Comparison of ENCODE assay signal across 8 mouse cellular contexts in genomic region chr14:34201231-34202035, GRCm38 (mm10). TPM values are rescaled to one million over a fixed set of nuclear protein-coding genes. Genes with fewer than 3 reads are reported as not detected.
DNase-seq lines count a peak whose midpoint lies in the region; ATAC-seq and TF ChIP-seq lines count a peak whose summit lies in the region.

Gene Gprin2 (minus strand): TSS chr14:34201653.

- H3K36me3 ChIP-seq in heart, embryonic 14.5 days (ENCODE audit: control insufficient read depth, insufficient read depth, low read length): no peaks in the 10 kb centered on the region
- H3K36me3 ChIP-seq in kidney, postnatal 0 days (ENCODE audit: insufficient read depth, low read length): no peaks in the 10 kb centered on the region
- H3K36me3 ChIP-seq in small intestine, adult 2 months (ENCODE audit: control insufficient read depth, insufficient read depth, low read length): no peaks in the 10 kb centered on the region

- peaks cover 1 to 5% of the 10 kb centered on the region in 2 experiments; a peak in 3 of 4 replicates for H3K4me1 ChIP-seq in heart, embryonic 14.5 days (ENCODE audit: control insufficient read depth in 2 of 2, insufficient read depth in 2 of 2, low read length in 2 of 2)
- H3K4me1 ChIP-seq in kidney, postnatal 0 days (replicated peaks; ENCODE audit: insufficient read depth, low read length): peaks cover 3% of the 10 kb centered on the region; the same call in 1 of the 2 replicates
- peaks cover 2% of the 10 kb centered on the region for H3K4me1 ChIP-seq in small intestine, adult 2 months (ENCODE audit: control insufficient read depth, insufficient read depth, insufficient read length, low read length)

- H3K9ac ChIP-seq in heart, embryonic 14.5 days (ENCODE audit: low read length): peak within 1 kb of the TSS; percentile 71
- peak within 1 kb of the TSS; percentile 62 for H3K9ac ChIP-seq in kidney, postnatal 0 days (ENCODE audit: low read depth, low read length)

- WGBS in heart, embryonic 14.5 days: 4% methylated on average over 43 of the region's 52 CpGs
- 3% methylated on average over 37 of the region's 52 CpGs for WGBS in kidney, postnatal 0 days
- 4% methylated on average over 49 of the region's 52 CpGs for WGBS in small intestine, adult 2 months

- H3K9me3 ChIP-seq in heart, embryonic 14.5 days (ENCODE audit: control insufficient read depth, low read length): no peaks in the 10 kb centered on the region
- H3K9me3 ChIP-seq in kidney, postnatal 0 days (replicated peaks; ENCODE audit: low read length): no peaks in the 10 kb centered on the region

- H3K27ac ChIP-seq in heart, embryonic 14.5 days (replicated peaks in 1 of 2; ENCODE audit: control insufficient read depth in 1 of 2, insufficient read depth in 1 of 2, low read depth in 2 of 2, low read length in 2 of 2): no peak within 1 kb of the TSS
- H3K27ac ChIP-seq in kidney, postnatal 0 days: no peak within 1 kb of the TSS; the same call in 1 of the 2 replicates
- no peak within 1 kb of the TSS for H3K27ac ChIP-seq in small intestine, adult 2 months (ENCODE audit: insufficient read depth, low read depth, low read length)

- H3K4me2 ChIP-seq in heart, embryonic 14.5 days (ENCODE audit: low read length): peak within 1 kb of the TSS; percentile 99
- peak within 1 kb of the TSS; percentile 97 for H3K4me2 ChIP-seq in kidney, postnatal 0 days (ENCODE audit: low read length)

- peak; percentile 32; the same call in 1 of the 2 replicates for ATAC-seq in heart, embryonic 14.5 days (ENCODE audit: insufficient number of reproducible peaks, insufficient read depth, low FRiP score, low read depth)
- peak; percentile 74 for ATAC-seq in kidney, postnatal 0 days (replicated peaks; ENCODE audit: low FRiP score, low read depth)
- peak; percentile 49; the same call in 1 of the 2 replicates for ATAC-seq in megakaryocyte, adult 5-6 weeks (ENCODE audit: poor library complexity, severe bottlenecking)

- TF ChIP-seq POLR2A in small intestine, adult 2 months (IDR thresholded peaks at IDR 0.05; ENCODE audit: low read depth, low read length): no peak

- H3K27me3 ChIP-seq in heart, embryonic 14.5 days (ENCODE audit: control insufficient read depth, insufficient read depth, low read length): peaks cover 28% of the 10 kb centered on the region
- no peaks in the 10 kb centered on the region for H3K27me3 ChIP-seq in kidney, postnatal 0 days (ENCODE audit: insufficient read depth, low read length)
- H3K27me3 ChIP-seq in small intestine, adult 2 months (ENCODE audit: control insufficient read depth, insufficient read depth, low read length): no peaks in the 10 kb centered on the region

- peak within 1 kb of the TSS; percentile 66 to 84 for H3K4me3 ChIP-seq in heart, embryonic 14.5 days (ENCODE audit: control insufficient read depth in 1 of 2, insufficient read depth in 1 of 2, low read depth in 1 of 2, low read length in 2 of 2)
- peak within 1 kb of the TSS; percentile 65 for H3K4me3 ChIP-seq in kidney, postnatal 0 days (replicated peaks; ENCODE audit: low read depth, low read length)
- peak within 1 kb of the TSS; percentile 68 for H3K4me3 ChIP-seq in small intestine, adult 2 months (ENCODE audit: low read depth, low read length)

- TF ChIP-seq CTCF in kidney, postnatal 0 days (IDR thresholded peaks at IDR 0.05; ENCODE audit: low read depth): no peak
- no peak for TF ChIP-seq CTCF in small intestine, adult 2 months (IDR thresholded peaks at IDR 0.05; ENCODE audit: extremely low read depth, insufficient read length, insufficient replicate concordance, low read depth, low read length)

- DNase-seq in ovary, postnatal 36 days (ENCODE audit: low spot score): peak; percentile 44
- no peak for DNase-seq in ovary, postnatal 14 days (ENCODE audit: low spot score)
- DNase-seq in cerebellum, adult 9-10 months: peak; percentile 61
- DNase-seq in kidney, postnatal 0 days (ENCODE audit: low spot score): peak; percentile 32
- DNase-seq in layer of hippocampus, adult 9-11 months: no peak

RNA-seq across cellular contexts. Expression of gene Gprin2, which starts in this region (rescaled TPM):
- 0.08 and 0.20 TPM in 2 replicates for polyA plus RNA-seq in heart, embryonic 14.5 days (2014; fragmentation: Nextera tagmentation; extraction: Ambion mirVana)
- 0.62 and 0.79 TPM in 2 replicates for polyA plus RNA-seq in kidney, postnatal 0 days (2015; fragmentation: Nextera tagmentation; extraction: Ambion mirVana)
- total RNA-seq in megakaryocyte, adult 5-6 weeks (2015): not detected in 2 replicates
- total RNA-seq in megakaryocyte, adult 5-6 weeks (2017): not detected in 2 replicates
- 0.05 and 0.23 TPM in 2 replicates for polyA plus RNA-seq in small intestine, adult 2 months (2012; rRNA removed)

Comparison
In these comparisons a context has a peak if more than half of its experiments do, and no peak if none do; other contexts are left out.
1. DNase-seq: peak in ovary, postnatal 36 days (single experiment) and cerebellum, adult 9-10 months (single experiment); none in ovary, postnatal 14 days (single experiment) and layer of hippocampus, adult 9-11 months (single experiment).
2. Peak in ATAC-seq, H3K4me3 ChIP-seq, H3K9ac ChIP-seq and H3K4me2 ChIP-seq in heart, embryonic 14.5 days; RNA of the gene not detected or under 1 TPM.
3. Peak in DNase-seq, ATAC-seq, H3K4me3 ChIP-seq, H3K9ac ChIP-seq and H3K4me2 ChIP-seq in kidney, postnatal 0 days; RNA of the gene not detected or under 1 TPM.
4. Peak in ATAC-seq in megakaryocyte, adult 5-6 weeks; RNA of the gene not detected or under 1 TPM.
5. Peak in every context shown above with its lines, with median percentiles within 50 percentile points of each other: ATAC-seq and H3K4me3 ChIP-seq.